Mouse (Mus musculus): ENCODE data around the gene Rab40c. TPM values are rescaled to one million over a fixed set of nuclear protein-coding genes. Genes with fewer than 3 reads are reported as not detected.

Gene Rab40c
- polyA plus RNA-seq (2014; fragmentation: Nextera tagmentation; extraction: Ambion mirVana): 17.0 and 17.2 TPM in 2 replicates

DNA sequence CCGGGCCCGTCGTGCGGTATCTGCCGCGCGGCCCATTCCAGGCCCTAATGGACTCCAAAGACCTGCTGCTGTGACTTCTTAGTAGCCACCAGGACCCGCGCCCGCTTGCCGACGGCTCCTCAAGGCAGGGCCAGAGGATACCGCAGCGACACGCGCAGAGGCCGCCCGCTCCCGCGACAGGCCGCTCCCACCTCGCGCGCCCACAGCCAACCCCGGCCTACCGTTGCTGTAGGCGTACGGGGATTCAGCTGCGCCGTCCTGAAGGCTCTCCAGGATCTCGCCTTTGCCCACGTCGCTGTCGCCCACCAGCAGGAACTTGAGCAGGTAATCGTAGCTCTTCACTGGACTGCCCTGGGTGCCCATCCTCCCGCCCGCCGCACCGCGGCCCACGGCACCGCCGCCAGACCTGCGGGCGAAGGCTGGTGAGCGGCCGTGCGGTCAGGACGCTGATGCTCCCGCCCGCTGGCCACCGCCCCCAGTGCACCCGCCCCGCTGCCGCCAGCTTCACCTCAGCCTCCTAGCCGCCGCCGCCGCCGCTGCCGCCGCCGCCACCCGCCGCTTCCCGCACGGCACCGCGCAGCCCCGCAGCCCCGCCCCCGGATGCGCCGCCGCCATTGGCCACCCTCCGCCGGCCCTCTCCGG is at the start of gene Rab40c:
Gene Rab40c, minus strand, starts transcription at position 584 of the 642 bp plus-strand sequence.
- H3K27me3 ChIP-seq (ENCODE audit: control insufficient read depth, insufficient read depth, low read length): no peaks in the 10 kb centered on the region
- WGBS: 0% methylated on average over 64 of the region's 78 CpGs
- H3K36me3 ChIP-seq (ENCODE audit: control insufficient read depth, insufficient read depth, low read length): peaks cover 5% of the 10 kb centered on the region; the same call in 1 of the 2 replicates
- peaks cover 11% of the 10 kb centered on the region for H3K4me1 ChIP-seq (ENCODE audit: control insufficient read depth, insufficient read depth, low read length)
- ATAC-seq (ENCODE audit: insufficient number of reproducible peaks, insufficient read depth, low FRiP score, low read depth): no peak
- peak within 1 kb of the TSS; percentile 97 for H3K4me3 ChIP-seq (ENCODE audit: low read depth, low read length)
- peak within 1 kb of the TSS; percentile 89 for H3K4me2 ChIP-seq (replicated peaks; ENCODE audit: low read depth, low read length)
- H3K27ac ChIP-seq (ENCODE audit: low read length): peak within 1 kb of the TSS; percentile 84
- peak within 1 kb of the TSS; percentile 75 for H3K9ac ChIP-seq (replicated peaks; ENCODE audit: low read depth, low read length)
- H3K9me3 ChIP-seq (ENCODE audit: control insufficient read depth, low read depth, low read length): no peaks in the 10 kb centered on the region

GRCm38 (mm10) chr17:25968176-25968575 is 48.6 kb upstream of the Rab40c start:
- peak; percentile 88 for ATAC-seq (ENCODE audit: insufficient number of reproducible peaks, insufficient read depth, low FRiP score, low read depth)

DNA sequence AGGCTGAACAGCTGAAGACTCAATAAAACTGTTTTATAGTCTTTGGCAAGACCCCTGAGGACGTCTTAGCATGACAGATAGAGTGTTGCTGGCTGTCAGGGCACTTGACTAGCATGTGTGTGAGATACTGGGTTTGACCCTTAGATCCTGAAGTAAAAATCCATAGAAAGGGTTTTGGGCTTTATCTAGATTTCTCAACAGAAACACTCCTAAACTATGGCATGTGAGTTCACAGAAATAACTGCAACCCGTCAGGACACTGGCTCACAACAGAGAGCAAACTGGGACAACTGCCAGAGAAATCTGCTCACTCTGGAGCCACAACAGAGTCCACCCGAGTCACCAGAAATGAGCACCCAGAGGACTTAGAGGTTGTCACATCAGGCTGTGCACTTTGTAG is 48.1 kb upstream of the Rab40c start:
- Histone ChIP-seq H3K4me3 (ENCODE audit: low read depth, low read length) (no peak overlapping the region), H3K27ac (ENCODE audit: low read length) (no peak overlapping the region), H3K4me2 (replicated peaks; ENCODE audit: low read depth, low read length) (no peak overlapping the region), H3K36me3 (ENCODE audit: control insufficient read depth, insufficient read depth, low read length) (peaks cover 8% of the 10 kb centered on the region; the same call in 1 of the 2 replicates), H3K27me3 (ENCODE audit: control insufficient read depth, insufficient read depth, low read length) (no peaks in the 10 kb centered on the region), H3K9ac (replicated peaks; ENCODE audit: low read depth, low read length) (no peak overlapping the region), H3K9me3 (ENCODE audit: control insufficient read depth, low read depth, low read length) (no peaks in the 10 kb centered on the region), H3K4me1 (ENCODE audit: control insufficient read depth, insufficient read depth, low read length) (peaks cover 3% of the 10 kb centered on the region; the same call in 1 of the 2 replicates)
- 52% methylated on average over 3 of the region's 3 CpGs for WGBS
- ATAC-seq (ENCODE audit: insufficient number of reproducible peaks, insufficient read depth, low FRiP score, low read depth): no peak

More at GRCm38 (mm10) chr17:25968176-25968575, 48.6 kb upstream of the Rab40c start:
- no peaks in the 10 kb centered on the region for H3K27me3 ChIP-seq (ENCODE audit: control insufficient read depth, insufficient read depth, low read length)
- H3K4me3 ChIP-seq (ENCODE audit: low read depth, low read length): no peak overlapping the region
- 48% methylated on average over 1 of the region's 1 CpGs for WGBS
- no peak overlapping the region; the same call in 1 of the 2 replicates for H3K27ac ChIP-seq (ENCODE audit: low read length)
- H3K4me1 ChIP-seq (ENCODE audit: control insufficient read depth, insufficient read depth, low read length): peaks cover 3% of the 10 kb centered on the region; the same call in 1 of the 2 replicates
- H3K36me3 ChIP-seq (ENCODE audit: control insufficient read depth, insufficient read depth, low read length): peaks cover 8% of the 10 kb centered on the region; the same call in 1 of the 2 replicates
- H3K9me3 ChIP-seq (ENCODE audit: control insufficient read depth, low read depth, low read length): no peaks in the 10 kb centered on the region
- no peak overlapping the region for H3K4me2 ChIP-seq (replicated peaks; ENCODE audit: low read depth, low read length)
- no peak overlapping the region for H3K9ac ChIP-seq (replicated peaks; ENCODE audit: low read depth, low read length)

GRCm38 (mm10) chr17:25964271-25964670 is 44.7 kb upstream of the Rab40c start:
- Histone ChIP-seq H3K4me1 (ENCODE audit: control insufficient read depth, insufficient read depth, low read length) (peaks cover 3% of the 10 kb centered on the region; the same call in 1 of the 2 replicates), H3K27me3 (ENCODE audit: control insufficient read depth, insufficient read depth, low read length) (no peaks in the 10 kb centered on the region), H3K4me2 (replicated peaks; ENCODE audit: low read depth, low read length) (no peak overlapping the region), H3K9ac (replicated peaks; ENCODE audit: low read depth, low read length) (no peak overlapping the region), H3K4me3 (ENCODE audit: low read depth, low read length) (no peak overlapping the region), H3K9me3 (ENCODE audit: control insufficient read depth, low read depth, low read length) (no peaks in the 10 kb centered on the region), H3K36me3 (ENCODE audit: control insufficient read depth, insufficient read depth, low read length) (peaks cover 17% of the 10 kb centered on the region; the same call in 1 of the 2 replicates), H3K27ac (ENCODE audit: low read length) (no peak overlapping the region)
- WGBS: 92% methylated on average over 7 of the region's 7 CpGs
- no peak for ATAC-seq (ENCODE audit: insufficient number of reproducible peaks, insufficient read depth, low FRiP score, low read depth)

GRCm38 (mm10) chr17:25962413-25962905 is 42.9 kb upstream of the Rab40c start:
- Histone ChIP-seq H3K9ac (replicated peaks; ENCODE audit: low read depth, low read length) (no peak overlapping the region), H3K9me3 (ENCODE audit: control insufficient read depth, low read depth, low read length) (no peaks in the 10 kb centered on the region), H3K27ac (ENCODE audit: low read length) (no peak overlapping the region), H3K4me2 (replicated peaks; ENCODE audit: low read depth, low read length) (no peak overlapping the region), H3K27me3 (ENCODE audit: control insufficient read depth, insufficient read depth, low read length) (no peaks in the 10 kb centered on the region), H3K4me3 (ENCODE audit: low read depth, low read length) (no peak overlapping the region), H3K36me3 (ENCODE audit: control insufficient read depth, insufficient read depth, low read length) (peaks cover 22% of the 10 kb centered on the region; the same call in 1 of the 2 replicates), H3K4me1 (ENCODE audit: control insufficient read depth, insufficient read depth, low read length) (no peaks in the 10 kb centered on the region)
- 93% methylated on average over 7 of the region's 7 CpGs for WGBS
- ATAC-seq (ENCODE audit: insufficient number of reproducible peaks, insufficient read depth, low FRiP score, low read depth): no peak

DNA sequence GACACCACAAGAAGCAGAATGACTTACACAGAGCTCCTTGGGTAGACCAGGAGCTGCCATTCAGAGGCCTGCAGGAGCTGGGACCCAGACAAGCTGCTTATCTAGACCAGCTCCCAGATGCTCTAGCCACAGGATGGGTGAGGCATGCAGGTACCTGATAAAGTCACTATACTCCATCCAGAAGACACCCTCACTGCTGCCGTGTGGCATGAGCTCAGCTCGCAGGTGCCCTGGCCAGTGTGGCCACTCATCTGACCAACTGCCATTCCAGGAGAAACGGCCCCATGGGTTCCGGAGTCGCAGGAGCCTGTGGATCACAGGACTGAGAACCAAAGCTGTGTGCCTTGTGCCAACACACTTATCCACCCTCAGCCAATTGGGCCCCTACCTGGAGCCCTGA is 42.0 kb upstream of the Rab40c start:
- H3K4me1 ChIP-seq (ENCODE audit: control insufficient read depth, insufficient read depth, low read length): no peaks in the 10 kb centered on the region
- H3K36me3 ChIP-seq (ENCODE audit: control insufficient read depth, insufficient read depth, low read length): peaks cover 22% of the 10 kb centered on the region; the same call in 1 of the 2 replicates
- H3K4me3 ChIP-seq (ENCODE audit: low read depth, low read length): no peak overlapping the region
- no peaks in the 10 kb centered on the region for H3K9me3 ChIP-seq (ENCODE audit: control insufficient read depth, low read depth, low read length)
- H3K9ac ChIP-seq (replicated peaks; ENCODE audit: low read depth, low read length): no peak overlapping the region
- no peak overlapping the region for H3K4me2 ChIP-seq (replicated peaks; ENCODE audit: low read depth, low read length)
- 94% methylated on average over 5 of the region's 5 CpGs for WGBS
- no peak overlapping the region for H3K27ac ChIP-seq (ENCODE audit: low read length)
- ATAC-seq (ENCODE audit: insufficient number of reproducible peaks, insufficient read depth, low FRiP score, low read depth): peak; percentile 68; the same call in 1 of the 2 replicates
- no peaks in the 10 kb centered on the region for H3K27me3 ChIP-seq (ENCODE audit: control insufficient read depth, insufficient read depth, low read length)

- 86% methylated on average over 23 of the region's 23 CpGs for WGBS
- H3K9ac ChIP-seq (replicated peaks; ENCODE audit: low read depth, low read length): no peak overlapping the region
- H3K27me3 ChIP-seq (ENCODE audit: control insufficient read depth, insufficient read depth, low read length): no peaks in the 10 kb centered on the region
- no peak overlapping the region for H3K4me2 ChIP-seq (replicated peaks; ENCODE audit: low read depth, low read length)
- no peak overlapping the region for H3K4me3 ChIP-seq (ENCODE audit: low read depth, low read length)
- H3K27ac ChIP-seq (ENCODE audit: low read length): no peak overlapping the region
- peaks cover 21% of the 10 kb centered on the region; the same call in 1 of the 2 replicates for H3K36me3 ChIP-seq (ENCODE audit: control insufficient read depth, insufficient read depth, low read length)
- no peaks in the 10 kb centered on the region for H3K4me1 ChIP-seq (ENCODE audit: control insufficient read depth, insufficient read depth, low read length)
- no peak for ATAC-seq (ENCODE audit: insufficient number of reproducible peaks, insufficient read depth, low FRiP score, low read depth)
- no peaks in the 10 kb centered on the region for H3K9me3 ChIP-seq (ENCODE audit: control insufficient read depth, low read depth, low read length)
Observed at GRCm38 (mm10) chr17:25959630-25960467, 40.3 kb upstream of the Rab40c start.

GRCm38 (mm10) chr17:25958771-25959494 is 39.4 kb upstream of the Rab40c start:
- H3K36me3 ChIP-seq (ENCODE audit: control insufficient read depth, insufficient read depth, low read length): peaks cover 14% of the 10 kb centered on the region; the same call in 1 of the 2 replicates
- no peak overlapping the region for H3K9ac ChIP-seq (replicated peaks; ENCODE audit: low read depth, low read length)
- no peaks in the 10 kb centered on the region for H3K9me3 ChIP-seq (ENCODE audit: control insufficient read depth, low read depth, low read length)
- no peak for ATAC-seq (ENCODE audit: insufficient number of reproducible peaks, insufficient read depth, low FRiP score, low read depth)
- no peaks in the 10 kb centered on the region for H3K27me3 ChIP-seq (ENCODE audit: control insufficient read depth, insufficient read depth, low read length)
- H3K4me2 ChIP-seq (replicated peaks; ENCODE audit: low read depth, low read length): no peak overlapping the region
- H3K27ac ChIP-seq (ENCODE audit: low read length): no peak overlapping the region
- no peak overlapping the region for H3K4me3 ChIP-seq (ENCODE audit: low read depth, low read length)
- 92% methylated on average over 11 of the region's 11 CpGs for WGBS
- H3K4me1 ChIP-seq (ENCODE audit: control insufficient read depth, insufficient read depth, low read length): no peaks in the 10 kb centered on the region

All from stomach, embryonic 14.5 days (tissue).